ENCODE assay signal across 24 mouse cellular contexts in the genomic region with DNA sequence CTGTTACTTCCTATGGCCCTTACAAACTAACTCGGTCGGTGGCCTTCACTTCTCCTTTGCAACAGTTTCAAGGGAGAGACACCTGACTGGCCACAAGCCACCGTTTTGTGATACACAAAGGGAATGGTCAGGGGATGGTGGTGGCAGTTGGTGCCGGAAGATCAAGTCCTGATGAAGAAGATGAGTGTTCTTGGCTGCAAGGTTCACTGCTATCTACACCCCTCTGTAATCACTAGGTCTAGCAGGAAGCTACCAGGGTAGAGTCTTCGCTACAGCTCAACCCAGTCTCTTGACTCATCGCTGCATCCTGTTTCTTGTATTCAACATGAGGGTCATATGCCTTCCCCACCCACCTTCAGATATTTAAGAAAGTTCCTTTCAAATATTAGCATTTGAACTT.
DNase-seq lines count a peak whose midpoint lies in the region; ATAC-seq and TF ChIP-seq lines count a peak whose summit lies in the region.
"Had no signal": no experiment of that assay in that cellular context is flagged by ENCODE, and none has a peak within 500 bp of the region (broad histone marks: within the 10 kb centered on the region; RNA-seq: fewer than 3 reads in every experiment).

No protein-coding gene starts in this region.

- H3K4me1 ChIP-seq in midbrain, embryonic 11.5 days (ENCODE audit: control insufficient read depth, insufficient read depth, low read length), result no peaks in the 10 kb centered on the region; the same call in 1 of the 2 replicates
- no peaks in the 10 kb centered on the region for H3K4me1 ChIP-seq in midbrain, postnatal 0 days (ENCODE audit: insufficient read depth, low read length)
- H3K4me1 ChIP-seq in MEL (ENCODE audit: control insufficient read depth in 1 of 2, insufficient read depth in 2 of 2, low read length in 2 of 2), result peaks cover 42 to 47% of the 10 kb centered on the region in 2 experiments

- ATAC-seq in midbrain, embryonic 11.5 days (ENCODE audit: low FRiP score), result no peak
- ATAC-seq in midbrain, postnatal 0 days (ENCODE audit: low FRiP score), result no peak
- ATAC-seq: activated CD4-positive, CD25-positive, alpha-beta regulatory T cell, adult 4 months; CD4-positive, CD25-positive, alpha-beta regulatory T cell, adult 4 months; Patski had no signal

- no peak overlapping the region for H3K4me2 ChIP-seq in midbrain, embryonic 11.5 days
- no peak overlapping the region for H3K4me2 ChIP-seq in midbrain, postnatal 0 days (ENCODE audit: low read depth, low read length, poor library complexity, severe bottlenecking)

- 92% methylated on average over 6 of the region's 6 CpGs for WGBS in midbrain, embryonic 11.5 days
- 96% methylated on average over 6 of the region's 6 CpGs for WGBS in midbrain, postnatal 0 days

- H3K27me3 ChIP-seq in midbrain, embryonic 11.5 days (ENCODE audit: control insufficient read depth, insufficient read depth, low read length), result no peaks in the 10 kb centered on the region
- H3K27me3 ChIP-seq in midbrain, postnatal 0 days (ENCODE audit: insufficient read depth, low read length), result no peaks in the 10 kb centered on the region
- H3K27me3 ChIP-seq in MEL (ENCODE audit: control insufficient read depth in 1 of 2, insufficient read depth in 2 of 2, low read length in 2 of 2), result no peaks in the 10 kb centered on the region
- H3K27me3 ChIP-seq: CH12.LX, Patski had no signal

- no peak for TF ChIP-seq RAD21 in MEL (IDR thresholded peaks at IDR 0.05; ENCODE audit: low read depth, low read length)

- TF ChIP-seq EP300 in MEL (IDR thresholded peaks at IDR 0.05; ENCODE audit: low read depth in 1 of 2, low read length in 2 of 2), result peak; percentile 86 to 93

- no peak for TF ChIP-seq CTCF in midbrain, postnatal 0 days (IDR thresholded peaks at IDR 0.05)
- no peak for TF ChIP-seq CTCF in MEL (IDR thresholded peaks at IDR 0.05 in 2 of 3, conservative IDR thresholded peaks at IDR 0.05 in 1 of 3; ENCODE audit: control insufficient read depth in 1 of 3, insufficient read depth in 1 of 3, low read depth in 2 of 3, low read length in 3 of 3, poor library complexity in 1 of 3, severe bottlenecking in 1 of 3)

- H3K27ac ChIP-seq in midbrain, embryonic 11.5 days (ENCODE audit: low read depth, low read length), result no peak overlapping the region
- no peak overlapping the region for H3K27ac ChIP-seq in midbrain, postnatal 0 days (ENCODE audit: low read depth, low read length)
- peak overlapping the region; percentile 99 for H3K27ac ChIP-seq in MEL (ENCODE audit: control insufficient read depth, low read depth, low read length)

- peak; percentile 49 for DNase-seq in heart, adult 11 months
- DNase-seq in heart, adult 9 months (ENCODE audit: low spot score in 2 of 2), result no peak
- DNase-seq in midbrain, embryonic 11.5 days (ENCODE audit: low spot score, missing footprints), result peak; percentile 54
- DNase-seq in midbrain, postnatal 0 days (ENCODE audit: low spot score), result no peak
- DNase-seq in MEL (ENCODE audit: low read depth, low spot score) (peak; percentile 89), MEL-GATA-1-ER (ENCODE audit: extremely low read depth, low read depth) (peak; percentile 24)
- no peak for DNase-seq in right cerebral cortex, postnatal 4 days
- DNase-seq in kidney, adult 11 months, result no peak
- DNase-seq: adrenal gland, adult 2 months; adrenal gland, adult 8-10 months; adrenal gland, postnatal 10 days; adrenal gland, postnatal 14 days; adrenal gland, postnatal 25 days; adrenal gland, postnatal 36 days; B cell, adult 2 months; cerebellum, adult 11 months; cerebellum, adult 11-12 months; cerebellum, adult 18-20 months; cerebellum, adult 2 months had no signal

- H3K79me2 ChIP-seq in MEL (ENCODE audit: control insufficient read depth, insufficient read depth, low read length, poor library complexity), result no peaks in the 10 kb centered on the region

- H3K4me3 ChIP-seq in midbrain, embryonic 11.5 days (ENCODE audit: low read depth, low read length), result no peak overlapping the region
- H3K4me3 ChIP-seq in midbrain, postnatal 0 days (ENCODE audit: low read depth, low read length), result no peak overlapping the region
- peak overlapping the region; percentile 10 to 47; a peak in 3 of 4 replicates for H3K4me3 ChIP-seq in MEL (ENCODE audit: control insufficient read depth in 1 of 2, insufficient read depth in 1 of 2, low read depth in 2 of 2, low read length in 2 of 2)

- no peaks in the 10 kb centered on the region for H3K36me3 ChIP-seq in midbrain, embryonic 11.5 days (ENCODE audit: control insufficient read depth, insufficient read depth, low read length)
- no peaks in the 10 kb centered on the region for H3K36me3 ChIP-seq in midbrain, postnatal 0 days (ENCODE audit: insufficient read depth, low read length)
- H3K36me3 ChIP-seq in MEL (ENCODE audit: control insufficient read depth in 1 of 2, insufficient read depth in 2 of 2, low read length in 2 of 2), result peaks cover 0 to 49% of the 10 kb centered on the region in 2 experiments; a peak in 2 of 4 replicates
- H3K36me3 ChIP-seq: G1E had no signal

- H3K9ac ChIP-seq in midbrain, embryonic 11.5 days (ENCODE audit: low read length), result no peak overlapping the region
- no peak overlapping the region for H3K9ac ChIP-seq in midbrain, postnatal 0 days (replicated peaks; ENCODE audit: low read length, poor library complexity, severe bottlenecking)
- H3K9ac ChIP-seq in MEL (ENCODE audit: control insufficient read depth, low read depth, low read length, poor library complexity, severe bottlenecking), result peak overlapping the region; percentile 63

- peak in 1 of 2 experiments; percentile 58; a peak in 2 of 4 replicates for TF ChIP-seq POLR2A in MEL (IDR thresholded peaks at IDR 0.05; ENCODE audit: control insufficient read depth in 1 of 2, insufficient read depth in 1 of 2, low read depth in 1 of 2, low read length in 2 of 2, poor library complexity in 1 of 2)

- no peaks in the 10 kb centered on the region for H3K9me3 ChIP-seq in midbrain, embryonic 11.5 days (ENCODE audit: control insufficient read depth, low read length)
- H3K9me3 ChIP-seq in midbrain, postnatal 0 days (ENCODE audit: low read length), result no peaks in the 10 kb centered on the region
- H3K9me3 ChIP-seq in MEL (replicated peaks; ENCODE audit: insufficient read depth, low read length), result no peaks in the 10 kb centered on the region

TF ChIP-seq in MEL, 35 proteins besides CTCF, POLR2A, EP300 and RAD21 (continues in another document):
- TF ChIP-seq GABPA (IDR thresholded peaks at IDR 0.05; ENCODE audit: low read depth, low read length) (no peak), JUND (IDR thresholded peaks at IDR 0.05; ENCODE audit: low read depth, low read length) (no peak), E2F4 (IDR thresholded peaks at IDR 0.05; ENCODE audit: borderline replicate concordance, low read depth, low read length) (no peak), NRF1 (IDR thresholded peaks at IDR 0.05; ENCODE audit: insufficient read depth, low read depth, low read length, poor library complexity, severe bottlenecking) (no peak), ZNF384 (IDR thresholded peaks at IDR 0.05; ENCODE audit: low read depth, low read length) (no peak), MYC (IDR thresholded peaks at IDR 0.05; ENCODE audit: low read depth, low read length) (no peak), TCF12 (IDR thresholded peaks at IDR 0.05; ENCODE audit: low read depth, low read length) (peak; percentile 67), RCOR1 (IDR thresholded peaks at IDR 0.05; ENCODE audit: low read depth, low read length) (no peak), ZMIZ1 (IDR thresholded peaks at IDR 0.05; ENCODE audit: low read depth, low read length) (no peak), TAL1 (IDR thresholded peaks at IDR 0.05; ENCODE audit: low read length) (no peak), BHLHE40 (IDR thresholded peaks at IDR 0.05; ENCODE audit: borderline replicate concordance, low read depth, low read length) (no peak), MXI1 (IDR thresholded peaks at IDR 0.05; ENCODE audit: low read depth, low read length) (no peak), ELF1 (IDR thresholded peaks at IDR 0.05; ENCODE audit: low read depth, low read length) (no peak; the same call in 1 of the 2 replicates), POLR2AphosphoS2 (IDR thresholded peaks at IDR 0.05; ENCODE audit: low read length) (no peak), MEF2A (IDR thresholded peaks at IDR 0.05; ENCODE audit: extremely low read depth, insufficient replicate concordance, low read depth, low read length, poor library complexity, severe bottlenecking) (no peak), CHD2 (IDR thresholded peaks at IDR 0.05; ENCODE audit: low read length) (no peak), UBTF (IDR thresholded peaks at IDR 0.05; ENCODE audit: borderline replicate concordance, insufficient read depth, low read depth, low read length) (no peak), GATA1 (IDR thresholded peaks at IDR 0.05; ENCODE audit: low read depth, low read length) (peak; percentile 50; the same call in 1 of the 2 replicates), MAZ (IDR thresholded peaks at IDR 0.05; ENCODE audit: low read depth, low read length) (no peak), CHD1 (IDR thresholded peaks at IDR 0.05; ENCODE audit: low read depth, low read length) (no peak), MAFK (IDR thresholded peaks at IDR 0.05; ENCODE audit: borderline replicate concordance, low read depth, low read length) (no peak; the same call in 1 of the 2 replicates), ETS1 (IDR thresholded peaks at IDR 0.05; ENCODE audit: low read depth, low read length) (peak; percentile 79), USF1 (IDR thresholded peaks at IDR 0.05; ENCODE audit: low read depth, low read length) (no peak; the same call in 1 of the 2 replicates), KAT2A (conservative IDR thresholded peaks at IDR 0.05; ENCODE audit: low read depth, low read length) (no peak), USF2 (IDR thresholded peaks at IDR 0.05; ENCODE audit: borderline replicate concordance in 1 of 2, insufficient read depth in 1 of 2, low read depth in 1 of 2, low read length in 2 of 2) (no peak), ZC3H11A (IDR thresholded peaks at IDR 0.05; ENCODE audit: low read depth, low read length) (no peak), ZKSCAN1 (IDR thresholded peaks at IDR 0.05; ENCODE audit: low read depth, low read length) (no peak), POLR2AphosphoS5 (IDR thresholded peaks at IDR 0.05; ENCODE audit: borderline replicate concordance, low read depth, low read length) (no peak), HCFC1 (IDR thresholded peaks at IDR 0.05; ENCODE audit: low read depth, low read length) (no peak), SMC3 (IDR thresholded peaks at IDR 0.05; ENCODE audit: low read depth, low read length) (no peak), NELFE (IDR thresholded peaks at IDR 0.05; ENCODE audit: low read depth, low read length) (peak; percentile 20; the same call in 1 of the 2 replicates), MYB (IDR thresholded peaks at IDR 0.05; ENCODE audit: low read depth, low read length) (peak; percentile 88), TBP (IDR thresholded peaks at IDR 0.05; ENCODE audit: low read depth, low read length) (peak; percentile 74), SIN3A (IDR thresholded peaks at IDR 0.05; ENCODE audit: low read length) (peak; percentile 66; the same call in 1 of the 2 replicates)

Comparison
In these comparisons a context has a peak if more than half of its experiments do, and no peak if none do; other contexts are left out.
1. DNase-seq: peak in heart, adult 11 months (single experiment), midbrain, embryonic 11.5 days (single experiment), MEL (single experiment) and MEL-GATA-1-ER (single experiment); none in heart, adult 9 months (0 of 2), midbrain, postnatal 0 days (single experiment), right cerebral cortex, postnatal 4 days (single experiment) and kidney, adult 11 months (single experiment).
2. H3K4me3 ChIP-seq: peak in MEL (2 of 2); none in midbrain, embryonic 11.5 days (single experiment) and midbrain, postnatal 0 days (single experiment).